Mouse (Mus musculus) limb, embryonic 10.5 days (tissue): ENCODE results near the gene Gorasp2. TPM values are rescaled to one million over a fixed set of nuclear protein-coding genes. Genes with fewer than 3 reads are reported as not detected.

ENCODE experiments used
- DNase-seq: peaks from one replicate; pipeline ENCODE4 v3.0.0-alpha.2; 2017; ENCODE audit warnings: low spot score
- H3K27ac ChIP-seq: fragments of 300-500 bp; sonication (generic); 2 replicates; pipeline ENCODE4 v1.5.1; 2016; ENCODE audit warnings: mild to moderate bottlenecking
- H3K27me3 ChIP-seq: fragments of 300-500 bp; sonication (generic); 2 replicates; pipeline ENCODE4 v1.6.1; 2016; ENCODE audit warnings: low read depth, mild to moderate bottlenecking; ENCODE audit not compliant: poor library complexity, severe bottlenecking
- H3K36me3 ChIP-seq: fragments of 300-500 bp; sonication (generic); 2 replicates; pipeline ENCODE4 v1.6.1; 2016; ENCODE audit warnings: mild to moderate bottlenecking, moderate library complexity
- H3K4me1 ChIP-seq: fragments of 300-500 bp; sonication (generic); 2 replicates; pipeline ENCODE4 v1.6.1; 2016
- H3K4me3 ChIP-seq: fragments of 300-500 bp; sonication (generic); 2 replicates; pipeline ENCODE4 v1.5.1; 2016; ENCODE audit warnings: mild to moderate bottlenecking, moderate library complexity
- H3K9me3 ChIP-seq: fragments of 300-500 bp; sonication (generic); replicated peaks from 2 replicates; pipeline ENCODE4 v1.6.1; 2016; ENCODE audit warnings: mild to moderate bottlenecking
- WGBS: fragments of 180-500 bp; shearing (Covaris S2); methylation state at CpG from one replicate; pipeline ENCODE4 v1.1.7; 2016; 5-methylcytosine and 5-hydroxymethylcytosine counted together
- polyA plus RNA-seq: library from polyadenylated mRNA; unstranded; fragments of >200 nt; fragmentation: Nextera tagmentation; extraction: Ambion mirVana; gene quantifications from 2 replicates; pipeline ENCODE4 v1.2.1, GENCODE M21; 2016

The Gorasp2 gene
- polyA plus RNA-seq, 1 experiment from 2014 or later, result 173 TPM

- Histone ChIP-seq H3K9me3 (no peaks in the 10 kb centered on the region; the same call in 1 of the 2 replicates), H3K27me3 (no peaks in the 10 kb centered on the region), H3K36me3 (no peaks in the 10 kb centered on the region), H3K4me1 (peaks cover 10% of the 10 kb centered on the region), H3K4me3 (no peak overlapping the region), H3K27ac (no peak overlapping the region)
- WGBS, result 94% methylated on average over 5 of the region's 5 CpGs
- no peak for DNase-seq
Measured at GRCm38 (mm10) chr2:70634028-70634690, 27.2 kb upstream of the Gorasp2 start.

- Histone ChIP-seq H3K27ac (no peak overlapping the region), H3K36me3 (no peaks in the 10 kb centered on the region), H3K4me1 (peaks cover 15% of the 10 kb centered on the region; the same call in 1 of the 2 replicates), H3K4me3 (no peak overlapping the region), H3K27me3 (no peaks in the 10 kb centered on the region), H3K9me3 (no peaks in the 10 kb centered on the region; the same call in 1 of the 2 replicates)
- no peak for DNase-seq
Measured at GRCm38 (mm10) chr2:70640968-70641367, 20.4 kb upstream of the Gorasp2 start.

- no peaks in the 10 kb centered on the region for H3K36me3 ChIP-seq
- no peaks in the 10 kb centered on the region for H3K9me3 ChIP-seq
- peaks cover 15% of the 10 kb centered on the region; the same call in 1 of the 2 replicates for H3K4me1 ChIP-seq
- 72% methylated on average over 16 of the region's 16 CpGs for WGBS
- no peak overlapping the region for H3K4me3 ChIP-seq
- H3K27ac ChIP-seq, result no peak overlapping the region; the same call in 1 of the 2 replicates
- DNase-seq, result no peak
- no peaks in the 10 kb centered on the region for H3K27me3 ChIP-seq
Measured at GRCm38 (mm10) chr2:70642971-70643565, 18.3 kb upstream of the Gorasp2 start.

- DNase-seq, result no peak
- Histone ChIP-seq H3K4me1 (peaks cover 15% of the 10 kb centered on the region; the same call in 1 of the 2 replicates), H3K4me3 (no peak overlapping the region), H3K27me3 (no peaks in the 10 kb centered on the region), H3K9me3 (no peaks in the 10 kb centered on the region), H3K27ac (no peak overlapping the region), H3K36me3 (no peaks in the 10 kb centered on the region)
- 80% methylated on average over 6 of the region's 6 CpGs for WGBS
Measured at GRCm38 (mm10) chr2:70645266-70645780, 16.1 kb upstream of the Gorasp2 start.

- WGBS, result 53% methylated on average over 4 of the region's 4 CpGs
- Histone ChIP-seq H3K36me3 (no peaks in the 10 kb centered on the region), H3K4me1 (peaks cover 14% of the 10 kb centered on the region; the same call in 1 of the 2 replicates), H3K4me3 (no peak overlapping the region), H3K27ac (no peak overlapping the region), H3K27me3 (no peaks in the 10 kb centered on the region), H3K9me3 (no peaks in the 10 kb centered on the region)
- no peak for DNase-seq
Measured at GRCm38 (mm10) chr2:70647681-70648080, 13.7 kb upstream of the Gorasp2 start.

GRCm38 (mm10) chr2:70648271-70648670 is 13.1 kb upstream of the Gorasp2 start:
- H3K4me3 ChIP-seq, result no peak overlapping the region
- H3K4me1 ChIP-seq, result peaks cover 8% of the 10 kb centered on the region; the same call in 1 of the 2 replicates
- no peaks in the 10 kb centered on the region for H3K9me3 ChIP-seq
- no peak overlapping the region for H3K27ac ChIP-seq
- H3K27me3 ChIP-seq, result no peaks in the 10 kb centered on the region
- 85% methylated on average over 5 of the region's 5 CpGs for WGBS
- H3K36me3 ChIP-seq, result no peaks in the 10 kb centered on the region
- DNase-seq, result no peak

- H3K36me3 ChIP-seq, result no peaks in the 10 kb centered on the region
- WGBS, result 89% methylated on average over 4 of the region's 4 CpGs
Measured at GRCm38 (mm10) chr2:70649471-70649870, 11.9 kb upstream of the Gorasp2 start.

GRCm38 (mm10) chr2:70651820-70652219 is 9.6 kb upstream of the Gorasp2 start:
- H3K4me1 ChIP-seq, result no peaks in the 10 kb centered on the region
- no peaks in the 10 kb centered on the region for H3K27me3 ChIP-seq
- WGBS, result 72% methylated on average over 6 of the region's 6 CpGs
- no peaks in the 10 kb centered on the region for H3K36me3 ChIP-seq
- no peaks in the 10 kb centered on the region for H3K9me3 ChIP-seq
- no peak for DNase-seq
- no peak overlapping the region for H3K27ac ChIP-seq
- no peak overlapping the region for H3K4me3 ChIP-seq

More at GRCm38 (mm10) chr2:70649471-70649870, 11.9 kb upstream of the Gorasp2 start:
- DNase-seq, result no peak
- Histone ChIP-seq H3K4me3 (no peak overlapping the region), H3K4me1 (0 out of 2 replicates have a peak, but pooled peaks cover 3% of the 10 kb centered on the region), H3K27ac (no peak overlapping the region), H3K27me3 (no peaks in the 10 kb centered on the region), H3K9me3 (no peaks in the 10 kb centered on the region)

- H3K4me1 ChIP-seq, result peaks cover 5% of the 10 kb centered on the region
- H3K4me3 ChIP-seq, result no peak overlapping the region
- WGBS, result 72% methylated on average over 7 of the region's 7 CpGs
Measured at GRCm38 (mm10) chr2:70657083-70657482, 4.3 kb upstream of the Gorasp2 start.

GRCm38 (mm10) chr2:70661715-70662495 is 529 bp downstream of the Gorasp2 start, which contains the start of gene Gm26558:
Gm26558 (minus strand) TSS chr2:70662108.
- peak within 1 kb of the TSS; percentile 95 for H3K27ac ChIP-seq
- H3K9me3 ChIP-seq, result no peaks in the 10 kb centered on the region
- peaks cover 24% of the 10 kb centered on the region for H3K36me3 ChIP-seq
- H3K27me3 ChIP-seq, result no peaks in the 10 kb centered on the region; the same call in 1 of the 2 replicates
- DNase-seq, result no peak
- peak within 1 kb of the TSS; percentile 95 for H3K4me3 ChIP-seq
- peaks cover 14% of the 10 kb centered on the region for H3K4me1 ChIP-seq
- under 1% methylated on average over 54 of the region's 54 CpGs for WGBS

More at GRCm38 (mm10) chr2:70657083-70657482, 4.3 kb upstream of the Gorasp2 start:
- Histone ChIP-seq H3K36me3 (no peaks in the 10 kb centered on the region), H3K9me3 (no peaks in the 10 kb centered on the region), H3K27me3 (no peaks in the 10 kb centered on the region; the same call in 1 of the 2 replicates), H3K27ac (no peak overlapping the region)
- no peak for DNase-seq

GRCm38 (mm10) chr2:70663764-70664163 is 2.4 kb downstream of the Gorasp2 start:
- Histone ChIP-seq H3K4me3 (no peak overlapping the region), H3K4me1 (peaks cover 14% of the 10 kb centered on the region), H3K36me3 (peaks cover 24% of the 10 kb centered on the region), H3K27me3 (no peaks in the 10 kb centered on the region), H3K27ac (no peak overlapping the region), H3K9me3 (no peaks in the 10 kb centered on the region)
- DNase-seq, result no peak
- WGBS, result 91% methylated on average over 5 of the region's 5 CpGs

- peaks cover 26% of the 10 kb centered on the region for H3K36me3 ChIP-seq
- no peak overlapping the region for H3K27ac ChIP-seq
- peaks cover 9% of the 10 kb centered on the region for H3K4me1 ChIP-seq
- no peaks in the 10 kb centered on the region for H3K9me3 ChIP-seq
- 93% methylated on average over 7 of the region's 7 CpGs for WGBS
- no peak for DNase-seq
- H3K4me3 ChIP-seq, result no peak overlapping the region
- no peaks in the 10 kb centered on the region for H3K27me3 ChIP-seq
Measured at GRCm38 (mm10) chr2:70667016-70667415, 5.6 kb downstream of the Gorasp2 start.
